Mouse (Mus musculus) CH12.LX (cell line): ENCODE measurements around the gene Macf1. TPM values are rescaled to one million over a fixed set of nuclear protein-coding genes. Genes with fewer than 3 reads are reported as not detected.

Experiments
- DNase-seq: peaks from one replicate; pipeline ENCODE4 v3.0.0-alpha.2; 2013; ENCODE audit errors: extremely low read depth
- H3K27ac ChIP-seq: 2 replicates; pipeline ENCODE4 v1.5.1; 2012; ENCODE audit warnings: low read depth, mild to moderate bottlenecking, control low read depth, moderate library complexity; ENCODE audit not compliant: insufficient read depth
- H3K27me3 ChIP-seq: replicated peaks from 2 replicates; pipeline ENCODE3; 2012; ENCODE audit warnings: inconsistent platforms
- H3K36me3 ChIP-seq, 2 experiments: replicated peaks in 1 of 2; 2 replicates each; pipeline versions ENCODE3 to v1.6.1; 2012; ENCODE audit warnings: inconsistent platforms in 1 of 2, low read length in 1 of 2, mild to moderate bottlenecking in 1 of 2, mixed read lengths in 1 of 2, moderate library complexity in 1 of 2; ENCODE audit not compliant: control insufficient read depth in 1 of 2, insufficient read depth in 1 of 2
- H3K4me1 ChIP-seq, 2 experiments: 2 replicates each; pipeline ENCODE4 v1.6.1; 2012; ENCODE audit warnings: inconsistent platforms in 1 of 2, moderate library complexity in 1 of 2; ENCODE audit not compliant: insufficient read depth in 2 of 2, control insufficient read depth in 1 of 2
- H3K4me2 ChIP-seq: 2 replicates; pipeline ENCODE4 v1.6.1; 2012; ENCODE audit warnings: low read depth, mild to moderate bottlenecking, control low read depth; ENCODE audit not compliant: poor library complexity, insufficient read depth, severe bottlenecking
- H3K4me3 ChIP-seq, 3 experiments: fragments of 150-350 bp in 1 of 3; sonication (generic) in 1 of 3; replicated peaks in 1 of 3; 2 replicates each; pipeline versions ENCODE3 to v1.5.1; 2011 to 2012; ENCODE audit warnings: low read depth in 2 of 3, low read length in 2 of 3, mild to moderate bottlenecking in 2 of 3, moderate library complexity in 2 of 3, control low read depth in 1 of 3, improper control_type of control experiment in 1 of 3, inconsistent platforms in 1 of 3, mixed read lengths in 1 of 3; ENCODE audit not compliant: poor library complexity in 1 of 3
- H3K79me2 ChIP-seq: replicated peaks from 2 replicates; pipeline ENCODE4 v1.6.1; 2012; ENCODE audit warnings: mild to moderate bottlenecking, moderate library complexity; ENCODE audit not compliant: control insufficient read depth, poor library complexity, insufficient read depth, severe bottlenecking; ENCODE audit errors: extremely low read depth
- H3K9ac ChIP-seq: 2 replicates; pipeline ENCODE4 v1.6.1; 2012; ENCODE audit warnings: low read depth, mild to moderate bottlenecking, control low read depth, moderate library complexity; ENCODE audit not compliant: insufficient read depth
- H3K9me3 ChIP-seq: replicated peaks from 2 replicates; pipeline ENCODE3; 2012; ENCODE audit warnings: low read length, inconsistent platforms, mixed read lengths
- CHD1 ChIP-seq: IDR thresholded peaks from 2 replicates; pipeline ENCODE4 v1.6.1; 2012; ENCODE audit warnings: low read depth, low read length, improper control_type of control experiment, inconsistent platforms
- CTCF ChIP-seq, 2 experiments: IDR thresholded peaks in 1 of 2; conservative IDR thresholded peaks in 1 of 2; 2 replicates each; pipeline ENCODE4 v1.5.1; 2011 to 2012; ENCODE audit warnings: low read depth in 2 of 2, low read length in 2 of 2, improper control_type of control experiment in 1 of 2, inconsistent platforms in 1 of 2, mild to moderate bottlenecking in 1 of 2, moderate library complexity in 1 of 2
- E2F4 ChIP-seq: IDR thresholded peaks from 2 replicates; pipeline ENCODE4 v1.6.1; 2011; ENCODE audit warnings: low read depth, low read length, improper control_type of control experiment; ENCODE audit not compliant: insufficient replicate concordance
- ELF1 ChIP-seq: IDR thresholded peaks from 2 replicates; pipeline ENCODE4 v1.6.1; 2014; ENCODE audit warnings: low read depth, mild to moderate bottlenecking, inconsistent platforms, low read length, improper control_type of control experiment
- GABPA ChIP-seq: IDR thresholded peaks from 2 replicates; pipeline ENCODE4 v1.6.1; 2012; ENCODE audit warnings: low read depth, low read length, improper control_type of control experiment, inconsistent platforms; ENCODE audit not compliant: insufficient replicate concordance
- HCFC1 ChIP-seq: IDR thresholded peaks from 2 replicates; pipeline ENCODE4 v1.6.1; 2012; ENCODE audit warnings: low read depth, mild to moderate bottlenecking, inconsistent platforms, low read length, improper control_type of control experiment
- IRF4 ChIP-seq: IDR thresholded peaks from 2 replicates; pipeline ENCODE4 v1.6.1; 2014; ENCODE audit warnings: low read depth, mild to moderate bottlenecking, inconsistent platforms, low read length, improper control_type of control experiment
- KAT2A ChIP-seq: IDR thresholded peaks from 2 replicates; pipeline ENCODE4 v1.6.1; 2012; ENCODE audit warnings: low read length, improper control_type of control experiment, inconsistent platforms; ENCODE audit not compliant: insufficient replicate concordance
- MAFK ChIP-seq: IDR thresholded peaks from 2 replicates; pipeline ENCODE4 v1.6.1; 2011; ENCODE audit warnings: low read length, improper control_type of control experiment; ENCODE audit not compliant: insufficient replicate concordance
- MEF2A ChIP-seq: IDR thresholded peaks from 2 replicates; pipeline ENCODE4 v1.6.1; 2014; ENCODE audit warnings: low read depth, mild to moderate bottlenecking, inconsistent platforms, low read length, improper control_type of control experiment, borderline replicate concordance
- MXI1 ChIP-seq: IDR thresholded peaks from 2 replicates; pipeline ENCODE4 v1.6.1; 2011; ENCODE audit warnings: mild to moderate bottlenecking, low read depth, low read length, improper control_type of control experiment
- MYC ChIP-seq: IDR thresholded peaks from 2 replicates; pipeline ENCODE4 v1.6.1; 2011; ENCODE audit warnings: low read depth, mild to moderate bottlenecking, improper control_type of control experiment, low read length
- NRF1 ChIP-seq: IDR thresholded peaks from 2 replicates; pipeline ENCODE4 v1.6.1; 2014; ENCODE audit warnings: low read depth, mild to moderate bottlenecking, inconsistent platforms, low read length, improper control_type of control experiment, moderate library complexity
- POLR2A ChIP-seq: IDR thresholded peaks from 2 replicates; pipeline ENCODE4 v1.6.1; 2011; ENCODE audit warnings: low read depth, mild to moderate bottlenecking, improper control_type of control experiment, low read length
- RAD21 ChIP-seq: IDR thresholded peaks from 2 replicates; pipeline ENCODE4 v1.6.1; 2011; ENCODE audit warnings: low read depth, mild to moderate bottlenecking, low read length, improper control_type of control experiment, moderate library complexity
- RCOR1 ChIP-seq: conservative IDR thresholded peaks from 2 replicates; pipeline ENCODE4 v1.6.1; 2012; ENCODE audit warnings: low read depth, mild to moderate bottlenecking, inconsistent platforms, low read length, improper control_type of control experiment
- SMC3 ChIP-seq: IDR thresholded peaks from 2 replicates; pipeline ENCODE4 v1.6.1; 2011; ENCODE audit warnings: low read depth, low read length, improper control_type of control experiment
- TCF12 ChIP-seq: IDR thresholded peaks from 2 replicates; pipeline ENCODE4 v1.6.1; 2014; ENCODE audit warnings: low read depth, mild to moderate bottlenecking, inconsistent platforms, low read length, improper control_type of control experiment
- ZC3H11A ChIP-seq: IDR thresholded peaks from 2 replicates; pipeline ENCODE4 v1.6.1; 2012; ENCODE audit warnings: low read depth, mild to moderate bottlenecking, inconsistent platforms, low read length, improper control_type of control experiment
- ZMIZ1 ChIP-seq: IDR thresholded peaks from 2 replicates; pipeline ENCODE4 v1.6.1; 2012; ENCODE audit warnings: low read depth, mild to moderate bottlenecking, inconsistent platforms, low read length, improper control_type of control experiment
- ZNF384 ChIP-seq: IDR thresholded peaks from 2 replicates; pipeline ENCODE4 v1.6.1; 2012; ENCODE audit warnings: low read depth, low read length, improper control_type of control experiment, inconsistent platforms
- dilution Hi-C: fragments of 300-500 bp; cut with MboI; formaldehyde crosslinking; loops from 2 replicates; pipeline ENCODE4 v1.14.3; 2020; ENCODE audit warnings: low sequenced_read_pairs; ENCODE audit not compliant: extremely low pct_unique_long_range_greater_than_20kb, extremely low pct_ligation_motif_present
- in situ Hi-C: fragments of 300-500 bp; cut with MboI; formaldehyde crosslinking; loops from 3 replicates; pipeline ENCODE4 v1.14.3; 2019; ENCODE audit warnings: low sequenced_read_pairs, low pct_ligation_motif_present, low pct_unique_long_range_greater_than_20kb, mixed read lengths
- polyA plus RNA-seq: library from polyadenylated mRNA; unstranded; fragments of >175 nt; gene quantifications from 2 replicates; pipeline ENCODE4 v1.2.1, GENCODE M21; 2012; ENCODE audit warnings: low read depth; ENCODE audit not compliant: insufficient read length
- total RNA-seq, 2 experiments: library from RNA; depleted of rRNA; stranded (reverse); fragments of 300-350 nt in 1 of 2; fragments of >200 nt in 1 of 2; gene quantifications; 2 replicates each; pipeline ENCODE4 v1.2.3; 2012 to 2014

Gene Macf1
- total and polyA plus RNA-seq, 3 experiments, result 63.3 to 93.3 (median 77.8) TPM

GRCm38 (mm10) chr4:123527607-123528010 is 156.6 kb downstream of the Macf1 start:
- Histone ChIP-seq H3K4me1 (peaks cover 0 to 12% of the 10 kb centered on the region in 2 experiments; a peak in 2 of 4 replicates), H3K79me2 (peaks cover 7% of the 10 kb centered on the region; the same call in 1 of the 2 replicates), H3K36me3 (peaks cover 17 to 68% of the 10 kb centered on the region in 2 experiments), H3K9ac (no peak overlapping the region), H3K27ac (no peak overlapping the region), H3K9me3 (no peaks in the 10 kb centered on the region), H3K27me3 (no peaks in the 10 kb centered on the region), H3K4me3 (no peak overlapping the region), H3K4me2 (no peak overlapping the region)
- dilution Hi-C loops, result no loop called here
- in situ Hi-C loops, result no loop called here
- no peak for TF ChIP-seq MXI1
- no peak for TF ChIP-seq ELF1
- no peak for TF ChIP-seq KAT2A
- no peak for TF ChIP-seq MAFK
- TF ChIP-seq E2F4, result no peak
- no peak for TF ChIP-seq MYC
- no peak for TF ChIP-seq POLR2A
- TF ChIP-seq MEF2A, result no peak
- TF ChIP-seq SMC3, result no peak
- no peak for TF ChIP-seq RCOR1
- TF ChIP-seq NRF1, result no peak
- no peak for TF ChIP-seq CHD1
- TF ChIP-seq RAD21, result no peak
- TF ChIP-seq ZMIZ1, result no peak
- no peak for TF ChIP-seq ZNF384
- TF ChIP-seq HCFC1, result no peak
- DNase-seq, result no peak

GRCm38 (mm10) chr4:123526779-123527280 is 157.3 kb downstream of the Macf1 start:
- in situ Hi-C loops, result no loop called here
- no peaks in the 10 kb centered on the region for H3K27me3 ChIP-seq

More at GRCm38 (mm10) chr4:123526779-123527280, 157.3 kb downstream of the Macf1 start:
- Histone ChIP-seq H3K4me2 (no peak overlapping the region), H3K9me3 (no peaks in the 10 kb centered on the region), H3K27ac (no peak overlapping the region), H3K4me3 (no peak overlapping the region), H3K9ac (no peak overlapping the region), H3K36me3 (peaks cover 17 to 63% of the 10 kb centered on the region in 2 experiments), H3K79me2 (peaks cover 7% of the 10 kb centered on the region; the same call in 1 of the 2 replicates), H3K4me1 (peaks cover 0 to 9% of the 10 kb centered on the region in 2 experiments; a peak in 2 of 4 replicates)
- no peak for DNase-seq
- no peak for TF ChIP-seq ZC3H11A
- TF ChIP-seq ZMIZ1, result no peak
- TF ChIP-seq GABPA, result no peak
- TF ChIP-seq MAFK, result no peak
- no peak for TF ChIP-seq CTCF (conservative IDR thresholded peaks at IDR 0.05 in 1 of 2, IDR thresholded peaks at IDR 0.05 in 1 of 2; ENCODE audit: low read depth in 2 of 2, low read length in 2 of 2)
- no peak for TF ChIP-seq IRF4
- no peak for TF ChIP-seq TCF12
- dilution Hi-C loops, result no loop called here
